In genomic region chr1:80637214-80637705, GRCm38 (mm10) we compare ENCODE assay signal across 8 mouse cellular contexts.
A peak's percentile ranks its signal among the peaks of the same experiment; 100 is the strongest.
DNase-seq lines count a peak whose midpoint lies in the region; ATAC-seq lines count a peak whose summit lies in the region.

No protein-coding gene starts in this region.

- H3K4me2 ChIP-seq in midbrain, embryonic 14.5 days (ENCODE audit: low read length): no peak overlapping the region

- WGBS in midbrain, embryonic 14.5 days: 80% methylated on average over 4 of the region's 4 CpGs

- no peak overlapping the region for H3K27ac ChIP-seq in midbrain, embryonic 14.5 days (replicated peaks; ENCODE audit: low read depth, low read length)

- intact Hi-C loops in heart, postnatal 10 days (cut with DNase I): no loop called here
- intact Hi-C loops in left cerebral cortex, postnatal 14 days (cut with DNase I): no loop called here

- DNase-seq in adrenal gland, postnatal 10 days: peak; percentile 6
- DNase-seq in adrenal gland, postnatal 25 days: no peak
- peak; percentile 29 for DNase-seq in thymus, postnatal 25 days
- no peak for DNase-seq in thymus, postnatal 0 days (ENCODE audit: low spot score)
- DNase-seq in heart, postnatal 10 days: peak; percentile 56 to 59
- DNase-seq in left cerebral cortex, postnatal 14 days (ENCODE audit: low spot score in 2 of 2): peak; percentile 47 to 67
- peak; percentile 78 to 80 for DNase-seq in right cerebral cortex, postnatal 10 days (ENCODE audit: low spot score in 2 of 2)
- DNase-seq in midbrain, embryonic 14.5 days: no peak

- no peaks in the 10 kb centered on the region for H3K36me3 ChIP-seq in midbrain, embryonic 14.5 days (ENCODE audit: control insufficient read depth, insufficient read depth, low read length)

- ATAC-seq in midbrain, embryonic 14.5 days (ENCODE audit: low FRiP score, low TSS enrichment): no peak

- no peak overlapping the region for H3K4me3 ChIP-seq in midbrain, embryonic 14.5 days (replicated peaks; ENCODE audit: low read depth, low read length)

- H3K9me3 ChIP-seq in midbrain, embryonic 14.5 days (ENCODE audit: control insufficient read depth, low read length): no peaks in the 10 kb centered on the region

- H3K4me1 ChIP-seq in midbrain, embryonic 14.5 days (ENCODE audit: control insufficient read depth, insufficient read depth, low read length): no peaks in the 10 kb centered on the region

- no peak overlapping the region for H3K9ac ChIP-seq in midbrain, embryonic 14.5 days (replicated peaks; ENCODE audit: low read length)

- H3K27me3 ChIP-seq in midbrain, embryonic 14.5 days (ENCODE audit: control insufficient read depth, insufficient read depth, low read length): no peaks in the 10 kb centered on the region

Comparison
In these comparisons a context has a peak if more than half of its experiments do, and no peak if none do; other contexts are left out.
1. DNase-seq: peak in adrenal gland, postnatal 10 days (single experiment), thymus, postnatal 25 days (single experiment), heart, postnatal 10 days (2 of 2), left cerebral cortex, postnatal 14 days (2 of 2) and right cerebral cortex, postnatal 10 days (2 of 2); none in adrenal gland, postnatal 25 days (single experiment), thymus, postnatal 0 days (single experiment) and midbrain, embryonic 14.5 days (single experiment).